Comparison of ENCODE assay signal across 9 mouse cellular contexts in genomic region chr16:4965392-4966129, GRCm38 (mm10). TPM values are rescaled to one million over a fixed set of nuclear protein-coding genes. Genes with fewer than 3 reads are reported as not detected.
A peak's percentile ranks its signal among the peaks of the same experiment; 100 is the strongest.
DNase-seq lines count a peak whose midpoint lies in the region; ATAC-seq and TF ChIP-seq lines count a peak whose summit lies in the region.
"Had no signal": no experiment of that assay in that cellular context is flagged by ENCODE, and none has a peak within 500 bp of the region (broad histone marks: within the 10 kb centered on the region; RNA-seq: fewer than 3 reads in every experiment).

No protein-coding gene starts in this region.

- no peaks in the 10 kb centered on the region for H3K9me3 ChIP-seq in lung, embryonic 15.5 days
- no peaks in the 10 kb centered on the region for H3K9me3 ChIP-seq in embryonic facial prominence, embryonic 12.5 days
- no peaks in the 10 kb centered on the region for H3K9me3 ChIP-seq in hindbrain, embryonic 15.5 days
- no peaks in the 10 kb centered on the region for H3K9me3 ChIP-seq in neural tube, embryonic 15.5 days (replicated peaks)

- no peaks in the 10 kb centered on the region for H3K36me3 ChIP-seq in lung, embryonic 15.5 days
- no peaks in the 10 kb centered on the region for H3K36me3 ChIP-seq in embryonic facial prominence, embryonic 12.5 days
- peaks cover 4% of the 10 kb centered on the region; the same call in 1 of the 2 replicates for H3K36me3 ChIP-seq in hindbrain, embryonic 15.5 days
- peaks cover 20% of the 10 kb centered on the region; the same call in 1 of the 2 replicates for H3K36me3 ChIP-seq in neural tube, embryonic 15.5 days
- no peaks in the 10 kb centered on the region for H3K36me3 ChIP-seq in thymus, adult 2 months (ENCODE audit: control insufficient read depth, insufficient read depth, low read length)

- 88% methylated on average over 8 of the region's 8 CpGs for WGBS in lung, embryonic 15.5 days
- WGBS in embryonic facial prominence, embryonic 12.5 days: 89% methylated on average over 8 of the region's 8 CpGs
- WGBS in hindbrain, embryonic 15.5 days: 88% methylated on average over 8 of the region's 8 CpGs
- 91% methylated on average over 8 of the region's 8 CpGs for WGBS in neural tube, embryonic 15.5 days
- WGBS in thymus, adult 2 months: 96% methylated on average over 8 of the region's 8 CpGs

- peak overlapping the region; percentile 70 for H3K4me2 ChIP-seq in lung, embryonic 15.5 days
- peak overlapping the region; percentile 77 for H3K4me2 ChIP-seq in embryonic facial prominence, embryonic 12.5 days (replicated peaks)
- peak overlapping the region; percentile 93; the same call in 1 of the 2 replicates for H3K4me2 ChIP-seq in hindbrain, embryonic 15.5 days
- H3K4me2 ChIP-seq in neural tube, embryonic 15.5 days: peak overlapping the region; percentile 83

- H3K4me3 ChIP-seq in lung, embryonic 15.5 days: peak overlapping the region; percentile 82; the same call in 1 of the 2 replicates
- no peak overlapping the region for H3K4me3 ChIP-seq in embryonic facial prominence, embryonic 12.5 days
- H3K4me3 ChIP-seq in hindbrain, embryonic 15.5 days: peak overlapping the region; percentile 67; the same call in 1 of the 2 replicates
- H3K4me3 ChIP-seq in neural tube, embryonic 15.5 days (replicated peaks): peak overlapping the region; percentile 99
- H3K4me3 ChIP-seq in thymus, adult 2 months (ENCODE audit: control insufficient read depth, insufficient read depth, low read length): no peak overlapping the region

- DNase-seq in lung, postnatal 4 days: no peak
- DNase-seq in thymus, postnatal 10 days (ENCODE audit: low spot score in 2 of 2): no peak
- DNase-seq in thymus, adult 2 months: no peak

- no peaks in the 10 kb centered on the region for H3K27me3 ChIP-seq in lung, embryonic 15.5 days
- no peaks in the 10 kb centered on the region for H3K27me3 ChIP-seq in embryonic facial prominence, embryonic 12.5 days
- H3K27me3 ChIP-seq in hindbrain, embryonic 15.5 days: no peaks in the 10 kb centered on the region
- H3K27me3 ChIP-seq in neural tube, embryonic 15.5 days (replicated peaks): no peaks in the 10 kb centered on the region
- H3K27me3 ChIP-seq in thymus, adult 2 months (ENCODE audit: control insufficient read depth, insufficient read depth, low read length): no peaks in the 10 kb centered on the region

- no peak overlapping the region for H3K9ac ChIP-seq in lung, embryonic 15.5 days
- no peak overlapping the region for H3K9ac ChIP-seq in embryonic facial prominence, embryonic 12.5 days
- H3K9ac ChIP-seq in hindbrain, embryonic 15.5 days: 0 out of 2 replicates have a peak overlapping the region, but pooled peaks have one; percentile 77
- H3K9ac ChIP-seq in neural tube, embryonic 15.5 days (replicated peaks): no peak overlapping the region

- no peak for ATAC-seq in lung, embryonic 15.5 days (ENCODE audit: borderline replicate concordance, extremely low read depth, low FRiP score, low TSS enrichment)
- ATAC-seq in embryonic facial prominence, embryonic 12.5 days (ENCODE audit: insufficient number of reproducible peaks, insufficient read depth, low FRiP score, low TSS enrichment): no peak
- no peak for ATAC-seq in hindbrain, embryonic 15.5 days (ENCODE audit: low FRiP score, low read depth)
- no peak for ATAC-seq in neural tube, embryonic 15.5 days (ENCODE audit: low FRiP score)

- H3K27ac ChIP-seq in lung, embryonic 15.5 days: no peak overlapping the region
- no peak overlapping the region for H3K27ac ChIP-seq in embryonic facial prominence, embryonic 12.5 days
- H3K27ac ChIP-seq in hindbrain, embryonic 15.5 days (replicated peaks): 0 out of 2 replicates have a peak overlapping the region, but pooled peaks have one; percentile 90
- peak overlapping the region; percentile 89; the same call in 1 of the 2 replicates for H3K27ac ChIP-seq in neural tube, embryonic 15.5 days (replicated peaks)
- no peak overlapping the region for H3K27ac ChIP-seq in thymus, adult 2 months (ENCODE audit: control insufficient read depth, insufficient read depth, low read length)

- no peak for TF ChIP-seq CTCF in thymus, adult 2 months (IDR thresholded peaks at IDR 0.05; ENCODE audit: borderline replicate concordance, control insufficient read depth, extremely low read depth, insufficient read depth, low read length, poor library complexity)

- peaks cover 20% of the 10 kb centered on the region for H3K4me1 ChIP-seq in lung, embryonic 15.5 days
- peaks cover 17% of the 10 kb centered on the region for H3K4me1 ChIP-seq in embryonic facial prominence, embryonic 12.5 days
- peaks cover 27% of the 10 kb centered on the region for H3K4me1 ChIP-seq in hindbrain, embryonic 15.5 days (replicated peaks)
- H3K4me1 ChIP-seq in neural tube, embryonic 15.5 days: peaks cover 39% of the 10 kb centered on the region
- H3K4me1 ChIP-seq in thymus, adult 2 months (replicated peaks; ENCODE audit: control insufficient read depth, insufficient read depth, low read length): peaks cover 19% of the 10 kb centered on the region

- TF ChIP-seq POLR2A in thymus, adult 2 months (IDR thresholded peaks at IDR 0.05; ENCODE audit: control insufficient read depth, extremely low read depth, insufficient read depth, low read length, poor library complexity): no peak

RNA-seq across cellular contexts. Expression of gene Anks3, which starts 1.6 kb away (rescaled TPM):
- polyA plus RNA-seq in lung, embryonic 15.5 days (2015; fragmentation: Nextera tagmentation; extraction: Ambion mirVana): 54.1 and 56.2 TPM in 2 replicates
- polyA plus RNA-seq in embryonic facial prominence, embryonic 12.5 days (2016; fragmentation: Nextera tagmentation; extraction: Ambion mirVana): 64.3 and 69.2 TPM in 2 replicates
- polyA plus RNA-seq in hindbrain, embryonic 15.5 days (2015; fragmentation: Nextera tagmentation; extraction: Ambion mirVana): 71.4 and 71.9 TPM in 2 replicates
- polyA plus RNA-seq in neural tube, embryonic 15.5 days (2015; fragmentation: Nextera tagmentation; extraction: Ambion mirVana): 68.6 and 71.5 TPM in 2 replicates
- 85.0 and 89.0 TPM in 2 replicates for polyA plus RNA-seq in thymus, adult 2 months (2012; rRNA removed)

RNA-seq across cellular contexts. Expression of gene Nudt16l1, which starts 27.0 kb away (rescaled TPM):
- 150 and 167 TPM in 2 replicates for polyA plus RNA-seq in lung, embryonic 15.5 days (2015; fragmentation: Nextera tagmentation; extraction: Ambion mirVana)
- polyA plus RNA-seq in embryonic facial prominence, embryonic 12.5 days (2016; fragmentation: Nextera tagmentation; extraction: Ambion mirVana): 171 and 177 TPM in 2 replicates
- polyA plus RNA-seq in hindbrain, embryonic 15.5 days (2015; fragmentation: Nextera tagmentation; extraction: Ambion mirVana): 128 and 130 TPM in 2 replicates
- polyA plus RNA-seq in neural tube, embryonic 15.5 days (2015; fragmentation: Nextera tagmentation; extraction: Ambion mirVana): 128 and 140 TPM in 2 replicates
- 139 and 151 TPM in 2 replicates for polyA plus RNA-seq in thymus, adult 2 months (2012; rRNA removed)

RNA-seq across cellular contexts. Expression of gene Sept12, which starts 32.1 kb away (rescaled TPM):
- 0.31 TPM in 1 of 2 replicates, not detected in the other for polyA plus RNA-seq in lung, embryonic 15.5 days (2015; fragmentation: Nextera tagmentation; extraction: Ambion mirVana)
- not detected in 2 replicates for polyA plus RNA-seq in embryonic facial prominence, embryonic 12.5 days (2016; fragmentation: Nextera tagmentation; extraction: Ambion mirVana)
- not detected in 2 replicates for polyA plus RNA-seq in hindbrain, embryonic 15.5 days (2015; fragmentation: Nextera tagmentation; extraction: Ambion mirVana)
- not detected in 2 replicates for polyA plus RNA-seq in neural tube, embryonic 15.5 days (2015; fragmentation: Nextera tagmentation; extraction: Ambion mirVana)
- polyA plus RNA-seq in thymus, adult 2 months (2012; rRNA removed): 0.15 and 0.44 TPM in 2 replicates
- polyA plus RNA-seq: embryonic facial prominence, embryonic 11.5 days; liver, embryonic 16.5 days had no signal

RNA-seq across cellular contexts. Expression of gene Smim22, which starts 41.5 kb away (rescaled TPM):
- 30.2 and 33.8 TPM in 2 replicates for polyA plus RNA-seq in lung, embryonic 15.5 days (2015; fragmentation: Nextera tagmentation; extraction: Ambion mirVana)
- 3.6 and 3.9 TPM in 2 replicates for polyA plus RNA-seq in embryonic facial prominence, embryonic 12.5 days (2016; fragmentation: Nextera tagmentation; extraction: Ambion mirVana)
- 2.7 and 4.3 TPM in 2 replicates for polyA plus RNA-seq in hindbrain, embryonic 15.5 days (2015; fragmentation: Nextera tagmentation; extraction: Ambion mirVana)
- 0.47 and 10.6 TPM in 2 replicates for polyA plus RNA-seq in neural tube, embryonic 15.5 days (2015; fragmentation: Nextera tagmentation; extraction: Ambion mirVana)
- 3.4 and 4.6 TPM in 2 replicates for polyA plus RNA-seq in thymus, adult 2 months (2012; rRNA removed)

RNA-seq across cellular contexts. Expression of gene Rogdi, which starts 47.8 kb away (rescaled TPM):
- 53.5 and 60.3 TPM in 2 replicates for polyA plus RNA-seq in lung, embryonic 15.5 days (2015; fragmentation: Nextera tagmentation; extraction: Ambion mirVana)
- polyA plus RNA-seq in embryonic facial prominence, embryonic 12.5 days (2016; fragmentation: Nextera tagmentation; extraction: Ambion mirVana): 65.1 and 74.9 TPM in 2 replicates
- 140 and 164 TPM in 2 replicates for polyA plus RNA-seq in hindbrain, embryonic 15.5 days (2015; fragmentation: Nextera tagmentation; extraction: Ambion mirVana)
- 158 and 170 TPM in 2 replicates for polyA plus RNA-seq in neural tube, embryonic 15.5 days (2015; fragmentation: Nextera tagmentation; extraction: Ambion mirVana)
- 117 and 142 TPM in 2 replicates for polyA plus RNA-seq in thymus, adult 2 months (2012; rRNA removed)

Comparison
In these comparisons a context has a peak if more than half of its experiments do, and no peak if none do; other contexts are left out.
1. H3K27ac ChIP-seq: peak in hindbrain, embryonic 15.5 days (single experiment) and neural tube, embryonic 15.5 days (single experiment); none in lung, embryonic 15.5 days (single experiment), embryonic facial prominence, embryonic 12.5 days (single experiment) and thymus, adult 2 months (single experiment).
2. H3K4me3 ChIP-seq: peak in lung, embryonic 15.5 days (single experiment), hindbrain, embryonic 15.5 days (single experiment) and neural tube, embryonic 15.5 days (single experiment); none in embryonic facial prominence, embryonic 12.5 days (single experiment) and thymus, adult 2 months (single experiment).
3. Peak in every context shown above with its lines, with median percentiles within 50 percentile points of each other: H3K4me2 ChIP-seq.